Mouse (Mus musculus) intestine, embryonic 14.5 days (tissue): ENCODE measurements around the gene Arhgap33. TPM values are rescaled to one million over a fixed set of nuclear protein-coding genes. Genes with fewer than 3 reads are reported as not detected.

Source experiments
- ATAC-seq: fragments of 200-750 bp; cut with Nextera tagmentation; replicated peaks from 2 replicates; pipeline ENCODE4 v1.8.0; 2017; ENCODE audit warnings: low read depth, moderate number of reproducible peaks, moderate TSS enrichment, moderate library complexity; ENCODE audit not compliant: low FRiP score, low TSS enrichment
- DNase-seq: peaks from one replicate; pipeline ENCODE4 v3.0.0-alpha.2; 2018; ENCODE audit warnings: low spot score
- H3K27ac ChIP-seq: fragments of 300-500 bp; sonication (generic); 2 replicates; pipeline ENCODE4 v1.5.1; 2014; ENCODE audit warnings: low read depth, mild to moderate bottlenecking, control low read depth
- H3K27me3 ChIP-seq: fragments of 300-500 bp; sonication (generic); replicated peaks from 2 replicates; pipeline ENCODE4 v1.6.1; 2014; ENCODE audit warnings: low read length, control low read depth; ENCODE audit not compliant: control insufficient read depth, insufficient read depth
- H3K36me3 ChIP-seq: fragments of 300-500 bp; sonication (generic); 2 replicates; pipeline ENCODE4 v1.6.1; 2014; ENCODE audit warnings: low read length, control low read depth; ENCODE audit not compliant: control insufficient read depth, insufficient read depth
- H3K4me1 ChIP-seq: fragments of 300-500 bp; sonication (generic); replicated peaks from 2 replicates; pipeline ENCODE4 v1.6.1; 2014; ENCODE audit warnings: low read length, control low read depth, mixed read lengths; ENCODE audit not compliant: control insufficient read depth, insufficient read depth
- H3K4me2 ChIP-seq: fragments of 300-500 bp; sonication (generic); 2 replicates; pipeline ENCODE4 v1.6.1; 2014; ENCODE audit warnings: low read length
- H3K4me3 ChIP-seq: fragments of 300-500 bp; sonication (generic); 2 replicates; pipeline ENCODE4 v1.5.1; 2014; ENCODE audit warnings: low read depth, low read length, control low read depth, mixed read lengths
- H3K9ac ChIP-seq: fragments of 300-500 bp; sonication (generic); 2 replicates; pipeline ENCODE4 v1.6.1; 2014; ENCODE audit warnings: mild to moderate bottlenecking, low read length
- H3K9me3 ChIP-seq: fragments of 300-500 bp; sonication (generic); 2 replicates; pipeline ENCODE4 v1.6.1; 2016; ENCODE audit warnings: low read length, control low read depth; ENCODE audit not compliant: control insufficient read depth
- WGBS: fragments of 180-500 bp; shearing (Covaris S2); extraction: QIAGEN DNeasy Blood & Tissue Kit; methylation state at CpG from one replicate; pipeline ENCODE4 v1.1.7; 2014; 5-methylcytosine and 5-hydroxymethylcytosine counted together
- polyA plus RNA-seq: library from polyadenylated mRNA; unstranded; fragments of >200 nt; fragmentation: Nextera tagmentation; extraction: Ambion mirVana; gene quantifications from 2 replicates; pipeline ENCODE4 v1.2.1, GENCODE M21; 2014

Gene Arhgap33
- polyA plus RNA-seq, 1 experiment from 2014 or later = 11.9 TPM

GRCm38 (mm10) chr7:30557901-30558514 lies 23.1 kb upstream of the Arhgap33 start:
- peaks cover 29% of the 10 kb centered on the region for H3K36me3 ChIP-seq
- no peaks in the 10 kb centered on the region for H3K27me3 ChIP-seq
- peaks cover 19% of the 10 kb centered on the region for H3K4me1 ChIP-seq
- DNase-seq (no peak), ATAC-seq (no peak)
- no peaks in the 10 kb centered on the region for H3K9me3 ChIP-seq
- H3K9ac ChIP-seq = no peak overlapping the region
- 91% methylated on average over 13 of the region's 13 CpGs for WGBS
- H3K27ac ChIP-seq = no peak overlapping the region
- no peak overlapping the region for H3K4me3 ChIP-seq
- H3K4me2 ChIP-seq = peak overlapping the region; percentile 91

- ATAC-seq (no peak), DNase-seq (no peak)
- H3K4me1 ChIP-seq = peaks cover 16% of the 10 kb centered on the region
- H3K4me3 ChIP-seq = no peak overlapping the region
- H3K9ac ChIP-seq = no peak overlapping the region
- H3K36me3 ChIP-seq = peaks cover 29% of the 10 kb centered on the region
- H3K9me3 ChIP-seq = no peaks in the 10 kb centered on the region
- WGBS = 93% methylated on average over 18 of the region's 18 CpGs
- H3K4me2 ChIP-seq = no peak overlapping the region
- no peak overlapping the region for H3K27ac ChIP-seq
- H3K27me3 ChIP-seq = no peaks in the 10 kb centered on the region
Observed at GRCm38 (mm10) chr7:30556894-30557536, 22.2 kb upstream of the Arhgap33 start.

- Histone ChIP-seq H3K9ac (peak overlapping the region; percentile 69; the same call in 1 of the 2 replicates), H3K9me3 (no peaks in the 10 kb centered on the region), H3K4me1 (peaks cover 15% of the 10 kb centered on the region), H3K27me3 (no peaks in the 10 kb centered on the region), H3K4me3 (peak overlapping the region; percentile 78; the same call in 1 of the 2 replicates), H3K27ac (peak overlapping the region; percentile 96; the same call in 1 of the 2 replicates), H3K4me2 (peak overlapping the region; percentile 86), H3K36me3 (peaks cover 29% of the 10 kb centered on the region)
- no peak for DNase-seq
- WGBS = 83% methylated on average over 22 of the region's 22 CpGs
- no peak for ATAC-seq
Observed at GRCm38 (mm10) chr7:30553810-30554584, 19.1 kb upstream of the Arhgap33 start.

GRCm38 (mm10) chr7:30553021-30553589 lies 18.2 kb upstream of the Arhgap33 start:
- H3K9ac ChIP-seq = peak overlapping the region; percentile 69
- H3K36me3 ChIP-seq = peaks cover 32% of the 10 kb centered on the region
- H3K4me2 ChIP-seq = peak overlapping the region; percentile 86
- no peaks in the 10 kb centered on the region for H3K9me3 ChIP-seq
- H3K4me3 ChIP-seq = peak overlapping the region; percentile 78
- H3K27ac ChIP-seq = peak overlapping the region; percentile 96; the same call in 1 of the 2 replicates
- no peak for ATAC-seq
- 4% methylated on average over 23 of the region's 23 CpGs for WGBS
- peaks cover 8% of the 10 kb centered on the region for H3K4me1 ChIP-seq
- no peaks in the 10 kb centered on the region for H3K27me3 ChIP-seq
- peak; percentile 64 for DNase-seq

GRCm38 (mm10) chr7:30552102-30553020 lies 17.5 kb upstream of the Arhgap33 start, which contains the start of the genes Hspb6 and Proser3:
Gene Hspb6 (plus strand): TSS chr7:30552178.
Gene Proser3 (minus strand): TSS chr7:30552299.
- peak within 1 kb of the TSS; percentile 69 for H3K9ac ChIP-seq
- peak within 1 kb of the TSS; percentile 96 for H3K27ac ChIP-seq
- H3K4me2 ChIP-seq = peak within 1 kb of the TSS; percentile 86
- DNase-seq (peak; percentile 98), ATAC-seq (peak; percentile 94)
- peaks cover 8% of the 10 kb centered on the region for H3K4me1 ChIP-seq
- H3K4me3 ChIP-seq = peak within 1 kb of the TSS; percentile 78
- no peaks in the 10 kb centered on the region for H3K27me3 ChIP-seq
- WGBS = 1% methylated on average over 44 of the region's 44 CpGs
- H3K9me3 ChIP-seq = no peaks in the 10 kb centered on the region
- H3K36me3 ChIP-seq = peaks cover 34% of the 10 kb centered on the region

- Histone ChIP-seq H3K9me3 (no peaks in the 10 kb centered on the region), H3K4me1 (peaks cover 8% of the 10 kb centered on the region), H3K9ac (peak overlapping the region; percentile 69), H3K4me3 (peak overlapping the region; percentile 78), H3K36me3 (peaks cover 32% of the 10 kb centered on the region), H3K4me2 (peak overlapping the region; percentile 86), H3K27me3 (no peaks in the 10 kb centered on the region), H3K27ac (peak overlapping the region; percentile 96)
- ATAC-seq (peak; percentile 68), DNase-seq (no peak)
- 3% methylated on average over 10 of the region's 10 CpGs for WGBS
Observed at GRCm38 (mm10) chr7:30551445-30552101, 16.7 kb upstream of the Arhgap33 start.

GRCm38 (mm10) chr7:30550603-30551002 lies 15.7 kb upstream of the Arhgap33 start:
- no peak overlapping the region for H3K4me2 ChIP-seq
- no peaks in the 10 kb centered on the region for H3K9me3 ChIP-seq
- H3K27ac ChIP-seq = no peak overlapping the region
- no peaks in the 10 kb centered on the region for H3K27me3 ChIP-seq
- H3K4me3 ChIP-seq = no peak overlapping the region
- peaks cover 34% of the 10 kb centered on the region for H3K36me3 ChIP-seq
- ATAC-seq = no peak
- H3K9ac ChIP-seq = no peak overlapping the region
- 96% methylated on average over 1 of the region's 1 CpGs for WGBS
- no peak for DNase-seq
- peaks cover 8% of the 10 kb centered on the region for H3K4me1 ChIP-seq
